Mouse (Mus musculus): ENCODE results near the gene Pgm2l1.

The Pgm2l1 gene

DNA sequence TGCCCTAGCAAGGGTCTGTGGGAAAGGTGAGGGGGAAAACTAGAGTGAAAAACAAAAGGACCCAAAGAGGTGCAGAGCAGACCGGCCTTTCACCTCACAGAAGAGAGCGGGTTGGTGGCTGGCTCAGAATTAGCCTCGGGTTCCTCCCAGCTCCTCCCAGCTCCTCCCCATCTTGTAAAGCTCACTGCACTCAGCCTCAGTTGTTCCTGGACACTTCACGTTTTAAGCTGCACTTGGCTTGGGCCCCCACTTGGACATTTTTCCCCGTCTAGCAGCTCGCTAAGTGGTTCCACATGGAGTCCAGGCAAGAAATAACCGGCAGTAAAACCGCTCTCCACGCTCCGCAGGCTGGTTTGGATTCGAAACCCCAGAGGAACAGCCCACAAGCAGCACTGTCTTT lies 61.4 kb downstream of the Pgm2l1 start:
- DNase-seq (ENCODE audit: inconsistent age in 2 of 2, low spot score in 1 of 2) = no peak

DNA sequence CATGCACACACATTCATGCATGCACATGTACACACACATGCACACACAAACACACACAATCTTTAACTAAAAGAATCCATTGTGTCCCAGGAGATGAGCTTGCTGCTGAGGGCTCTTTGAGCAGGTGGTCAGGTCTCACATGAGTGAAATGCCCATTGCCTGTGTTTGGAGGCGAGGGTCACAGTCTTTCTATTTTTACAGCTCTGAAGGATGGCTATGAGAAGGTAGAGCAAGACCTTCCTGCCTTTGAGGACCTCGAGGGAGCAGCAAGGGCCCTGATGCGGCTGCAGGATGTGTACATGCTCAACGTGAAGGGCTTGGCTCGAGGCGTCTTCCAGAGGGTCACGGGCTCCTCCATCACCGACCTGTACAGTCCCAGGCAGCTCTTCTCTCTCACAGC lies 66.4 kb downstream of the Pgm2l1 start:
- DNase-seq (ENCODE audit: inconsistent age in 2 of 2, low spot score in 1 of 2) = no peak

DNA sequence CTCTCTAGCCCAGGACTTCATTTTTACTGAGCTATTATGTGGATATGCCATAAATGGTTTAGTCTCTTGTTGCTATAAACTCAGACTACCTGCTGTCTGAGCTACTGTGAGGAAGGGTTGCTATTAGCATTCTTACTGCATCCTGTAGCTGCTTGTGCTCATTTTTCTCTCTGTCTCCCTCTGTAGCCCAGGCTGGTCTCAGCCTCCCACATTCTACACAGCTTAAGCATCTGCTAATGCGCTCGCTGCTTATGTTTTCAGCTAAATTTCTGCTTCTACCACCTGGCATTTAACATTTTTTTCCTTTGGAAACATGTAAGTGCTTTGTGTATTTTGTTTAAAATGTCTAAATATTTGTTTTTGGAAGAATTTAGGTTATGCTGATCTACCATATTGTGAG lies 68.6 kb downstream of the Pgm2l1 start:
- DNase-seq (ENCODE audit: inconsistent age in 2 of 2, low spot score in 1 of 2) = no peak

DNA sequence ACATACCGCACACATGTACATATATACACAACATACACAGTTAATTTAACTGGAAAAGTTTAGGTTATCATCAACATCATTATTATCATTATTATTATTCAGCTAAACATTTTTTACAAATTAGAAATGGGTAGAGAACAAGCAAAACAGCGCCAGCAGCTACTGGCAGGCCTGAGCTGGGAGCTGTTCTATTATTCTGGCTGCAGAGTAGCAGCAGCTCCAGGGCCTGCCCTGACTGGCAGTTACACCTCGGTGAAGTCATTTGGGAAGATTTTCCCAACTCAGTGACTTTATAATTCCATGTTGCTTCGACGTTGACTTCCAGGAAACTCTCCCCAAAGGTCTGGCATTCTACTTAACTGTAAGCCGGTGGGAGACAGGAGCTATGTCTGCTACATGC lies 69.5 kb downstream of the Pgm2l1 start:
- no peak for DNase-seq (ENCODE audit: inconsistent age in 2 of 2, low spot score in 1 of 2)

DNA sequence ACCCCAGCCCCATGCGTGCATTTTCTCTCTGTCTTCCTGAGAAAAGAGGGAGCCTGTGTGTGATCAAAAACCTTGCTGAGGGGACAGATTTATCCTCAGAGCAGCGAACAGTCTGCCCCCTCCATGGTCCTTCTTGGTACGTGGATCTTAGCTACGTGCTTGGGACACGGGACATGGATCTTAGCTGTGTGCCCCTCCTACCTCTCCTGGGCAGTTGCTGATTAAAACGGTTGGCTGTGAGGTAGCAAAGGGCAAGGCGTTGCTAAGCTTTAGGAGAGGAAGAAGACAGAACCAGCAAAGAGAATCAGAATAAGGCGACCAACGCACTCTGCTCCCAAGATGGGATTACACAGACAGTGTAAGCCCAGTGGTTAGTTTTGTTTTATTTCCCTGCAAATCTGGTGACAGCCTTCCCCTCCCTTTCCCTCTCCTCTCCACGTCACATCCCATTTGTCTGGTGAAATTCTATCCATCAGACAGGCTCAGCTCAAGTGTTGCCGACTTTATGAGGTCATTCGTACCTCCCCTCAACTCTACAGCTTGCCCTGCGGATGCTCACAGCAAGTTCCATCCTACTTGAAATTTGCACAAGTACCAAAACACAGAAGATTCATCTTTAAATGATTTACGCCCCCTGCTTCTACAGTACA lies 71.8 kb downstream of the Pgm2l1 start:
- DNase-seq (ENCODE audit: inconsistent age in 2 of 2, low spot score in 1 of 2) = no peak

DNA sequence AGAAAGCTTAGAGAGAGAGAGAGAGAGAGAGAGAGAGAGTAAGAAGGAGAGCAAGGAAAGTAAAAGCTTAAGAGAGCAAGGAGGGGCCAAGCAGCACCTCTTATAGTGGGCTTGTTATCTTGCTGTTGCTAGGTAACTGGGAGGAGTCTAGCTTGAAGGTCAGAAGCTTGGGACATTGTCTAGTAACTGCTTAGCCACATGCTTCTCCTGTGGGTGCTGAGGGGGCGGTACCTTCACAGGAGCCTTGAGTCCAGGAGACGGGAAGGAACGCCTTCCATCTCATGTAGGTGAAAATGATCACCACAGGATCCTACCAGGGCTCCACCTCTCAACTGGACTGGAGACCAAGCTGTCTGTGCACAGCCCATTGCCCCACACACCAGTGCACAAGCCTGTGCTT lies 74.2 kb downstream of the Pgm2l1 start:
- no peak for DNase-seq (ENCODE audit: inconsistent age in 2 of 2, low spot score in 1 of 2)

DNA sequence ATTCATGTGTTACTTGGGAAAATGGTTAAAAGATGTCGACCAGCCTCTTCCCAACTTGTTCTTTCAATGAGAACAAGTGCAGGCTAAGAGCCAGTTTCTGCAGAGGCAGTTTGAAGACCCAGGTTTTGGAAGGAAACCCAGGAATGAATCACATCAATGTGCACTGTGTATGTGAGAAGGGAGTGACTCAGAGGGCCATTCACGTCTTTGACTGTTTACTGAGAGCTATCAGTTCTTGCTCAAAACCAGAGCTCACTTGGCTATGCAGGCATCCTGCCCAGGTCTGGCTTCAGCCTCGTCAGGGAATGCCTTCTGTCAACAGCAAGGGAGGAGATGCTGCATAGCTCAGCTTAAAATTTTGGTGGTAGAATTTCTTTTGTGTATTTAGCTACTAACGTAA lies 75.1 kb downstream of the Pgm2l1 start:
- DNase-seq (ENCODE audit: inconsistent age in 2 of 2, low spot score in 1 of 2) = peak; percentile 54 to 62

- DNase-seq (ENCODE audit: inconsistent age in 2 of 2, low spot score in 1 of 2) = no peak
These were observed 78.7 kb downstream of the Pgm2l1 start for GRCm38 (mm10) chr7:100305894-100306293.

GRCm38 (mm10) chr7:100307872-100308653 lies 80.9 kb downstream of the Pgm2l1 start:
- no peak for DNase-seq (ENCODE audit: inconsistent age in 2 of 2, low spot score in 1 of 2)

DNA sequence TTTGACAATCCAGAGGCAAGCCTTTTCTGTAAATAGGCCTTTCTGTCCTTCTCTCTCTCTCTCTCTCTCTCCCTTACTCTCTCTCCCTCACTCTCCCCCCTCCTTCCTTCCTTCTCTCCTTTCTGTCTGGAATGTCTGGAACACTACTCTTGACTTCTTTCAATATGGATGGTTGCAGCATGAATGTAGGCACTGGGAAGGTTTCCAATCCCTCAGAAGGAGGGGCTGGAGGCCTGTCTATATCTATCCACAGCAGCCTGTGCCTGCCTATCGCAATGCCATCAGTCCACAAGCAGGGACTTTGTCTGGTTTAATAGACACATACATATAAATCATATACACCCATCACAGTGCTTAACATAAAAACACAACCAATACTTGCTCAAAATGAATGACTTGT lies 82.0 kb downstream of the Pgm2l1 start:
- no peak for DNase-seq (ENCODE audit: inconsistent age in 2 of 2, low spot score in 1 of 2)

DNA sequence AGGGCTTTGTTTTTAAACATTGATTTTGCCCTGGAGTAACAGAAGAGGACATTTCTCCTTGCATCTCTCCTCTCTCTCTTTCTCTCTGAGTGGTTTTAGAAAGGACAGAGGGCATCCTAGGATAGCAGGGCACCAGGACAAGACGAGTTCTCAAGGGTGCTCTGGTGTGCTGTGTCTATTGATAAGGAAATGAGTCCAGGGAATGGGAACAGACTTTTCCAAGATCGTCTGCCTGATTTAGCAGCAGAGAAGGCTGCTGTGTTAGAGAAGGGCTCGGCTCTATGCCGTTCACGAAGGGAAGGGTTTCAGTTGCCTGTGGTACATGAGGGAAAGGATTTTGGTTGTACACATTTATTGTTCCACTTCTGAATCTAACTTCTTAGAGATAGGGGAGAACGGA lies 82.5 kb downstream of the Pgm2l1 start:
- no peak for DNase-seq (ENCODE audit: inconsistent age in 2 of 2, low spot score in 1 of 2)

- no peak for DNase-seq (ENCODE audit: inconsistent age in 2 of 2, low spot score in 1 of 2)
These were observed 83.1 kb downstream of the Pgm2l1 start for GRCm38 (mm10) chr7:100310290-100310689.

- DNase-seq (ENCODE audit: inconsistent age in 2 of 2, low spot score in 1 of 2) = no peak
These were observed 85.5 kb downstream of the Pgm2l1 start for GRCm38 (mm10) chr7:100312716-100313115.

- no peak for DNase-seq (ENCODE audit: inconsistent age in 2 of 2, low spot score in 1 of 2)
These were observed 89.7 kb downstream of the Pgm2l1 start for GRCm38 (mm10) chr7:100316924-100317323.

DNA sequence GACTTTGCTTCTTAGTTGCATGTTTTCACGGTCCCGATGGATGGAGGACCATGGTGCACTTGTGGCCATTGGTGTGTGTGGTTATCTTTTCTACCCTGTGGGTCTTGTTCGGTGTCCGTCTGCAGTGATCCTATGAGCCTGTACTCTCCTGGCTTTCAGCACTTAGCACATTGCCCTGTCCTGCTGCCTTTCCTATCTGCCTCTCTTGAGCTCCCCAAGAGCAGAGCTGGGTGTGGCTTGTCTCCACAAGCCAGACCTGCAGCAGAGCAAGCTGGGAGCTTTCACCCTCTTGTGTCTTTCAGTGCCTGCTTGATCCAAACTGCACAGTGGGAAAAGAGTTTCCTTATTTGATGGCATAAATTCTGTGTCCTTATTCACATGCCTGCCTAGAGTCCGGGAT lies 90.3 kb downstream of the Pgm2l1 start:
- DNase-seq (ENCODE audit: inconsistent age in 2 of 2, low spot score in 1 of 2) = no peak

DNA sequence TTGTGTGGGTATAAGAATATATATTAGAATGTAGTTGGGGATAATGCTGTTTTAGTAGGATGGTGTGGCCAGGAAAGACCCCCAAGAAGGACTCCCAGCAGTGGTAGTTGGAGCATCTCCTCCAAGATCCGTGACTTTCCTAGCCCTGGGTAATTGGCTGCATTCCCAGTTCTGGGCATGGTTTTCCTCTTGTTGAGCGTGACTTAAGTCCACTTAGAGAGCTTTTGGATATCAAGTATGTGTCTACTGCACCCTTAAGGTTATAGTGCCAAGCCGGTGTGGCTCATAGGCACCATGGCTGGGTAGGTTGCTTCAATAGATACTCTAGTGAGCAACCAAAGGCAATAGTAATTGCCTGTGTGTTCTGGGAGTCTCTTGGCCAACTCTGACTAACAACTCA lies 96.5 kb downstream of the Pgm2l1 start:
- DNase-seq (ENCODE audit: inconsistent age in 2 of 2, low spot score in 1 of 2) = no peak

DNA sequence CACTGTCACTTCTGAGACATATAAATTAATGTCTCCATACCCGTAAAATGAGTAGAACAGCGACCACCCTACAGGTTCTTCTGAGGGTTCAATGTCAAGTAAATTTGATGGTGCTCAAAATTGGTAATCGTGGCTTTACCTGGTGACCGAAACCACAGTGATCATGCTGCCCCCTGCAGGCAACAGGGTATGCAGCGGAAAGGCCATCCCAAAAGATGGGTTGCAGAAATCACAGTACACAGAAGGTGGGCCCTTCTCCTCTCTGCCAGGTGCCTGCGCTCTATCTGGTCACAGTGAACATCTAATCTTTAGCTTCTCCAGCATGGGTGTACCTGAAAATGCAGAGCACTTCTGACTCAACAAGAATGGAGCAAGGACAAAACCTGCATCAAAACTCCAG lies 98.3 kb downstream of the Pgm2l1 start:
- DNase-seq (ENCODE audit: inconsistent age in 2 of 2, low spot score in 1 of 2) = peak in 1 of 2 experiments; percentile 73

- no peak for DNase-seq (ENCODE audit: inconsistent age in 2 of 2, low spot score in 1 of 2)
These were observed 100.3 kb downstream of the Pgm2l1 start for GRCm38 (mm10) chr7:100327514-100327913.

Data from adrenal gland, adult (tissue).